Comparison of ENCODE assay signal across 8 mouse cellular contexts in genomic region chr7:30320946-30321345, GRCm38 (mm10). TPM values are rescaled to one million over a fixed set of nuclear protein-coding genes. Genes with fewer than 3 reads are reported as not detected.
DNase-seq lines count a peak whose midpoint lies in the region; ATAC-seq and TF ChIP-seq lines count a peak whose summit lies in the region.

No protein-coding gene starts in this region.

- no peak overlapping the region for H3K27ac ChIP-seq in heart, embryonic 10.5 days
- no peak overlapping the region for H3K27ac ChIP-seq in hindbrain, embryonic 11.5 days (ENCODE audit: low read depth, low read length)
- H3K27ac ChIP-seq in liver, postnatal 0 days (ENCODE audit: low read depth), result peak overlapping the region; percentile 93

- no peak for TF ChIP-seq EP300 in liver, postnatal 0 days (IDR thresholded peaks at IDR 0.05; ENCODE audit: low read depth)

- no peak for TF ChIP-seq CTCF in E14TG2a.4 (conservative IDR thresholded peaks at IDR 0.05; ENCODE audit: low read length)
- TF ChIP-seq CTCF in liver, postnatal 0 days (IDR thresholded peaks at IDR 0.05; ENCODE audit: low read depth), result no peak

- H3K4me3 ChIP-seq in heart, embryonic 10.5 days, result peak overlapping the region; percentile 72
- peak overlapping the region; percentile 94 for H3K4me3 ChIP-seq in E14TG2a.4 (replicated peaks; ENCODE audit: low read length)
- H3K4me3 ChIP-seq in hindbrain, embryonic 11.5 days (ENCODE audit: low read depth, low read length), result peak overlapping the region; percentile 87; the same call in 1 of the 2 replicates
- peak overlapping the region; percentile 68 for H3K4me3 ChIP-seq in liver, postnatal 0 days (ENCODE audit: low read depth, low read length)

- peaks cover 13% of the 10 kb centered on the region for H3K4me1 ChIP-seq in heart, embryonic 10.5 days
- peaks cover 55% of the 10 kb centered on the region for H3K4me1 ChIP-seq in E14TG2a.4 (replicated peaks; ENCODE audit: low read depth, low read length)
- no peaks in the 10 kb centered on the region for H3K4me1 ChIP-seq in hindbrain, embryonic 11.5 days (replicated peaks; ENCODE audit: control insufficient read depth, insufficient read depth, low read length)
- H3K4me1 ChIP-seq in liver, postnatal 0 days (ENCODE audit: insufficient read depth), result peaks cover 21% of the 10 kb centered on the region

- no peaks in the 10 kb centered on the region for H3K27me3 ChIP-seq in heart, embryonic 10.5 days (ENCODE audit: insufficient read depth, poor library complexity, severe bottlenecking)
- no peaks in the 10 kb centered on the region for H3K27me3 ChIP-seq in E14TG2a.4 (ENCODE audit: insufficient read depth, low read length)
- H3K27me3 ChIP-seq in hindbrain, embryonic 11.5 days (ENCODE audit: control insufficient read depth, insufficient read depth, low read length), result no peaks in the 10 kb centered on the region
- no peaks in the 10 kb centered on the region for H3K27me3 ChIP-seq in liver, postnatal 0 days (ENCODE audit: insufficient read depth, low read length)

- H3K4me2 ChIP-seq in hindbrain, embryonic 11.5 days (replicated peaks; ENCODE audit: low read depth, low read length), result peak overlapping the region; percentile 84
- H3K4me2 ChIP-seq in liver, postnatal 0 days (ENCODE audit: low read depth, low read length), result peak overlapping the region; percentile 89

- peak overlapping the region; percentile 91 for H3K9ac ChIP-seq in hindbrain, embryonic 11.5 days (ENCODE audit: low read depth, low read length)
- H3K9ac ChIP-seq in liver, postnatal 0 days (replicated peaks), result peak overlapping the region; percentile 74

- peaks cover 21% of the 10 kb centered on the region; the same call in 1 of the 2 replicates for H3K36me3 ChIP-seq in heart, embryonic 10.5 days
- peaks cover 53% of the 10 kb centered on the region for H3K36me3 ChIP-seq in E14TG2a.4 (ENCODE audit: insufficient read depth, low read length)
- H3K36me3 ChIP-seq in hindbrain, embryonic 11.5 days (ENCODE audit: control insufficient read depth, insufficient read depth, low read length), result no peaks in the 10 kb centered on the region
- no peaks in the 10 kb centered on the region for H3K36me3 ChIP-seq in liver, postnatal 0 days (replicated peaks; ENCODE audit: insufficient read depth, low read length)

- WGBS in heart, embryonic 10.5 days, result 85% methylated on average over 2 of the region's 2 CpGs
- 85% methylated on average over 2 of the region's 2 CpGs for WGBS in hindbrain, embryonic 11.5 days
- 66% methylated on average over 2 of the region's 2 CpGs for WGBS in liver, postnatal 0 days (ENCODE audit: insufficient replicate concordance)

- DNase-seq in heart, embryonic 10.5 days (ENCODE audit: low spot score), result no peak
- no peak for DNase-seq in heart, adult 18-20 months
- no peak for DNase-seq in hindbrain, embryonic 11.5 days (ENCODE audit: low spot score)
- no peak for DNase-seq in liver, postnatal 0 days
- no peak for DNase-seq in retina, embryonic 14.5 days (ENCODE audit: low spot score)
- no peak for DNase-seq in urinary bladder, postnatal 25 days (ENCODE audit: low spot score)
- no peak for DNase-seq in embryo, embryonic 11 days

- no peak for ATAC-seq in hindbrain, embryonic 11.5 days (ENCODE audit: low FRiP score)
- ATAC-seq in liver, postnatal 0 days, result no peak

- no peaks in the 10 kb centered on the region for H3K9me3 ChIP-seq in heart, embryonic 10.5 days
- no peaks in the 10 kb centered on the region for H3K9me3 ChIP-seq in E14TG2a.4 (ENCODE audit: low read length)
- H3K9me3 ChIP-seq in hindbrain, embryonic 11.5 days (ENCODE audit: control insufficient read depth, low read length), result no peaks in the 10 kb centered on the region
- peaks cover 2% of the 10 kb centered on the region; the same call in 1 of the 2 replicates for H3K9me3 ChIP-seq in liver, postnatal 0 days (ENCODE audit: low read length)

RNA-seq across cellular contexts. Expression of gene E130208F15Rik, which starts 0.6 kb away (rescaled TPM):
- 2.5 and 3.2 TPM in 2 replicates for polyA plus RNA-seq in heart, embryonic 10.5 days (2016; fragmentation: Nextera tagmentation; extraction: Ambion mirVana)
- total RNA-seq in heart, adult 18-20 months (2021), result 1 to 10 TPM in 1 of 2 experiments, under 1 TPM in 1; 0.45 to 1.1 TPM
- polyA plus RNA-seq in hindbrain, embryonic 11.5 days (2014; fragmentation: Nextera tagmentation; extraction: Ambion mirVana), result 1.4 and 3.3 TPM in 2 replicates
- polyA plus RNA-seq in liver, postnatal 0 days (2015; fragmentation: Nextera tagmentation; extraction: Ambion mirVana), result not detected in 2 replicates

RNA-seq across cellular contexts. Expression of gene Sdhaf1, which starts 2.7 kb away (rescaled TPM):
- 15.1 and 16.4 TPM in 2 replicates for polyA plus RNA-seq in heart, embryonic 10.5 days (2016; fragmentation: Nextera tagmentation; extraction: Ambion mirVana)
- 10 to 100 TPM; 13.3 to 13.5 TPM for total RNA-seq in heart, adult 18-20 months (2021)
- 20.9 and 23.2 TPM in 2 replicates for polyA plus RNA-seq in hindbrain, embryonic 11.5 days (2014; fragmentation: Nextera tagmentation; extraction: Ambion mirVana)
- 14.0 TPM in 2 replicates for polyA plus RNA-seq in liver, postnatal 0 days (2015; fragmentation: Nextera tagmentation; extraction: Ambion mirVana)

RNA-seq across cellular contexts. Expression of gene Syne4, which starts 6.3 kb away (rescaled TPM):
- 26.8 and 43.1 TPM in 2 replicates for polyA plus RNA-seq in heart, embryonic 10.5 days (2016; fragmentation: Nextera tagmentation; extraction: Ambion mirVana)
- total RNA-seq in heart, adult 18-20 months (2021), result 1 to 10 TPM in 1 of 2 experiments, under 1 TPM in 1; 0.72 to 2.0 TPM
- 17.4 and 18.7 TPM in 2 replicates for polyA plus RNA-seq in hindbrain, embryonic 11.5 days (2014; fragmentation: Nextera tagmentation; extraction: Ambion mirVana)
- polyA plus RNA-seq in liver, postnatal 0 days (2015; fragmentation: Nextera tagmentation; extraction: Ambion mirVana), result 11.4 and 12.8 TPM in 2 replicates

RNA-seq across cellular contexts. Expression of gene Alkbh6, which starts 12.4 kb away (rescaled TPM):
- polyA plus RNA-seq in heart, embryonic 10.5 days (2016; fragmentation: Nextera tagmentation; extraction: Ambion mirVana), result 68.2 and 71.8 TPM in 2 replicates
- 10 to 100 TPM; 26.2 to 27.8 TPM for total RNA-seq in heart, adult 18-20 months (2021)
- polyA plus RNA-seq in hindbrain, embryonic 11.5 days (2014; fragmentation: Nextera tagmentation; extraction: Ambion mirVana), result 82.1 and 85.2 TPM in 2 replicates
- 23.1 and 23.9 TPM in 2 replicates for polyA plus RNA-seq in liver, postnatal 0 days (2015; fragmentation: Nextera tagmentation; extraction: Ambion mirVana)

RNA-seq across cellular contexts. Expression of gene Clip3, which starts 29.4 kb away (rescaled TPM):
- polyA plus RNA-seq in heart, embryonic 10.5 days (2016; fragmentation: Nextera tagmentation; extraction: Ambion mirVana), result 10.4 and 18.4 TPM in 2 replicates
- 1 to 10 TPM; 5.7 TPM for total RNA-seq in heart, adult 18-20 months (2021)
- polyA plus RNA-seq in hindbrain, embryonic 11.5 days (2014; fragmentation: Nextera tagmentation; extraction: Ambion mirVana), result 66.7 and 78.4 TPM in 2 replicates
- polyA plus RNA-seq in liver, postnatal 0 days (2015; fragmentation: Nextera tagmentation; extraction: Ambion mirVana), result 0.34 and 0.59 TPM in 2 replicates
